Mouse (Mus musculus) hindbrain, embryonic 15.5 days (tissue): ENCODE measurements at regions not wholly inside any gene's neighbourhood (a gene's known extent, or its start where the extent isn't known, plus 50 kb on each side); places are given as distances from the start of the nearest gene placed in this dataset.

Experiments used
- ATAC-seq: fragments of 200-750 bp; cut with Nextera tagmentation; 2 replicates; pipeline ENCODE4 v1.8.0; 2017; ENCODE audit warnings: low read depth, moderate number of reproducible peaks, moderate TSS enrichment; ENCODE audit not compliant: low FRiP score
- H3K27ac ChIP-seq: fragments of 300-500 bp; sonication (generic); replicated peaks from 2 replicates; pipeline ENCODE4 v1.5.1; 2015; ENCODE audit warnings: mild to moderate bottlenecking, inconsistent platforms
- H3K27me3 ChIP-seq: fragments of 300-500 bp; sonication (generic); 2 replicates; pipeline ENCODE4 v1.6.1; 2015; ENCODE audit warnings: control low read depth, inconsistent platforms
- H3K36me3 ChIP-seq: fragments of 300-500 bp; sonication (generic); 2 replicates; pipeline ENCODE4 v1.6.1; 2015; ENCODE audit warnings: control low read depth, inconsistent platforms
- H3K4me1 ChIP-seq: fragments of 300-500 bp; sonication (generic); replicated peaks from 2 replicates; pipeline ENCODE4 v1.6.1; 2015; ENCODE audit warnings: control low read depth, inconsistent platforms
- H3K4me2 ChIP-seq: fragments of 300-500 bp; sonication (generic); 2 replicates; pipeline ENCODE4 v1.6.1; 2015; ENCODE audit warnings: moderate library complexity, mild to moderate bottlenecking, inconsistent platforms
- H3K4me3 ChIP-seq: fragments of 300-500 bp; sonication (generic); 2 replicates; pipeline ENCODE4 v1.5.1; 2015; ENCODE audit warnings: mild to moderate bottlenecking, inconsistent platforms
- H3K9ac ChIP-seq: fragments of 300-500 bp; sonication (generic); 2 replicates; pipeline ENCODE4 v1.6.1; 2015; ENCODE audit warnings: inconsistent platforms
- H3K9me3 ChIP-seq: fragments of 300-500 bp; sonication (generic); 2 replicates; pipeline ENCODE4 v1.6.1; 2016; ENCODE audit warnings: control low read depth, inconsistent platforms
- WGBS: fragments of 180-500 bp; shearing (Covaris S2); methylation state at CpG from one replicate; pipeline ENCODE4 v1.1.7; 2015; 5-methylcytosine and 5-hydroxymethylcytosine counted together

- H3K4me1 ChIP-seq, result peaks cover 6% of the 10 kb centered on the region; the same call in 1 of the 2 replicates
- no peak overlapping the region for H3K4me2 ChIP-seq
- WGBS, result 61% methylated on average over 4 of the region's 4 CpGs
- ATAC-seq, result 0 out of 2 replicates have a peak, but pooled peaks have one; percentile 57
- H3K9ac ChIP-seq, result no peak overlapping the region
- no peak overlapping the region for H3K4me3 ChIP-seq
- peaks cover 16% of the 10 kb centered on the region; the same call in 1 of the 2 replicates for H3K27me3 ChIP-seq
- no peaks in the 10 kb centered on the region for H3K9me3 ChIP-seq
- no peaks in the 10 kb centered on the region for H3K36me3 ChIP-seq
- H3K27ac ChIP-seq, result peak overlapping the region; percentile 45; the same call in 1 of the 2 replicates
Measured at GRCm38 (mm10) chrX:99539684-99540083, 68.6 kb upstream of the Pja1 start.

- peaks cover 6% of the 10 kb centered on the region; the same call in 1 of the 2 replicates for H3K4me1 ChIP-seq
- no peak for ATAC-seq
- peaks cover 14% of the 10 kb centered on the region; the same call in 1 of the 2 replicates for H3K27me3 ChIP-seq
- H3K4me3 ChIP-seq, result no peak overlapping the region
- no peaks in the 10 kb centered on the region for H3K36me3 ChIP-seq
- no peaks in the 10 kb centered on the region for H3K9me3 ChIP-seq
- no peak overlapping the region for H3K4me2 ChIP-seq
- H3K9ac ChIP-seq, result no peak overlapping the region
- 75% methylated on average over 4 of the region's 4 CpGs for WGBS
- H3K27ac ChIP-seq, result no peak overlapping the region
Measured at GRCm38 (mm10) chrX:99537814-99538213, 66.7 kb upstream of the Pja1 start.

DNA sequence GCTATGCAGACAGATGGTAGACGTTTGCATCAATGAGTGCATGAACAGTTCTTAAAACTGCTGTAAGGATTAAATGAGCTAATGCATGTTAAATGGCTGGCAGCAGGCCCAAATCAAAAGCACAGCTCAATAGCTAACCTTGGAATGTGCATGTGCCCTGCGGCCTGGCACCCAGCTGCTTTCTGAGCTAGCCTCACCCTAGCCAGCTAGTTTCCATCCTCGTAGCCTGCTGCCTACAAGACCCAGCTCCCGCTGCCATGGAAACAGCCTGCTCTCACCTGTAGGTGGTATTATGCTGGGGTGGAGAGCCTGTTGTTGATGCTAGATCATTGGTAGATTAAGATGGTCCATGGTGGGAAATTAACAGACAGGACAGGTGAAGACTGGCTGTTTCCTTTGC lies 63.8 kb upstream of the Pja1 start:
- Histone ChIP-seq H3K4me1 (peaks cover 6% of the 10 kb centered on the region; the same call in 1 of the 2 replicates), H3K4me3 (no peak overlapping the region), H3K36me3 (no peaks in the 10 kb centered on the region), H3K27me3 (peaks cover 14% of the 10 kb centered on the region; the same call in 1 of the 2 replicates), H3K27ac (no peak overlapping the region; the same call in 1 of the 2 replicates), H3K9ac (no peak overlapping the region), H3K9me3 (no peaks in the 10 kb centered on the region), H3K4me2 (no peak overlapping the region)
- WGBS, result 49% methylated on average over 4 of the region's 4 CpGs
- peak; percentile 49; the same call in 1 of the 2 replicates for ATAC-seq

- H3K27me3 ChIP-seq, result peaks cover 3% of the 10 kb centered on the region; the same call in 1 of the 2 replicates
- no peak for ATAC-seq
- 70% methylated on average over 3 of the region's 3 CpGs for WGBS
- H3K4me2 ChIP-seq, result no peak overlapping the region
- H3K9me3 ChIP-seq, result no peaks in the 10 kb centered on the region
- H3K9ac ChIP-seq, result no peak overlapping the region
- H3K36me3 ChIP-seq, result no peaks in the 10 kb centered on the region
- H3K4me3 ChIP-seq, result no peak overlapping the region
- H3K27ac ChIP-seq, result no peak overlapping the region
- peaks cover 6% of the 10 kb centered on the region; the same call in 1 of the 2 replicates for H3K4me1 ChIP-seq
Measured at GRCm38 (mm10) chrX:99531154-99531553, 60.1 kb upstream of the Pja1 start.

GRCm38 (mm10) chrX:99530511-99530910 lies 59.4 kb upstream of the Pja1 start:
- 63% methylated on average over 7 of the region's 7 CpGs for WGBS
- Histone ChIP-seq H3K27ac (no peak overlapping the region), H3K27me3 (peaks cover 4% of the 10 kb centered on the region; the same call in 1 of the 2 replicates), H3K9ac (no peak overlapping the region), H3K4me2 (no peak overlapping the region), H3K36me3 (no peaks in the 10 kb centered on the region), H3K4me1 (peaks cover 6% of the 10 kb centered on the region; the same call in 1 of the 2 replicates), H3K9me3 (no peaks in the 10 kb centered on the region), H3K4me3 (no peak overlapping the region)
- ATAC-seq, result no peak

DNA sequence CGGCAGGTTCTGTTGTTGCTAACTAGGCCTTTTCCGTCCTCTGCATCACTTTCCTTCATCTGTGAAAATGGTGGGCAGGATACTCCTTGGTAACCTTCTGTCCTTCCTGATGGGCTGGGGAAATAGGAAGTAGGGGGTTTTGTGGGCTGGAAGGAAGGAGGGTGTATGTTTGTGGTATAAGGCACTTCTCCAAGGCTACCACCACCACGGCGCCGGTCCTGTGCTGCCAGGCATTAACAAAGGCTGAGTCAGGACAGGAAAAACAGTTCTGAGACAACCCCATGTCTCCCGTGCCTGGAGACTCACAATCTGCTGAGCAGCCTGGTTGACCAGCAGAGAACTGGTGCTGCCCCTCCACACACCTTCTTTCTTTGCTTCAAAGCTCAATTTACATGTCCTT lies 52.2 kb upstream of the Pja1 start:
- H3K4me3 ChIP-seq, result no peak overlapping the region
- WGBS, result 24% methylated on average over 6 of the region's 6 CpGs

DNA sequence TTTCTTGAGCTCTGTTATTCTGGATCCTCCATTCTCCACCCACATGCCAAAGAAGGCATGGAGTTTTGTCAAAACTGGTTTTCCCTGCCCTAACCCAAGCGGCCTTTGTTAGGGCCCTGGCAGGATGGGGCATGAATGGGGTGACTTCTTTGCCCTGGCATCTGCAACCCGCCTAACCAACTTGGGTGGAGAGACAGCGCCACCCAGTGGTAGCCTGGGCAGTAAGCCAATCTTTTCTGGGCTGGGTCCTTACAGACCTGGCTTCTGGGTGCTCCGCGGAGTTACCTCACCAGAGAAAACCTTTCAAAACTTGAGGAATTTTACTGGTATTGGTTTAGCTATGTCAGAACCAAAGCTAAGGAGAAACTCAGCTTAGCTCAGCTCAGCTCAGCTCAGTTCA lies 51.8 kb upstream of the Pja1 start:
- Histone ChIP-seq H3K4me2 (no peak overlapping the region), H3K4me1 (no peaks in the 10 kb centered on the region), H3K9ac (no peak overlapping the region), H3K27me3 (peaks cover 15% of the 10 kb centered on the region; the same call in 1 of the 2 replicates), H3K36me3 (no peaks in the 10 kb centered on the region), H3K27ac (no peak overlapping the region), H3K4me3 (no peak overlapping the region), H3K9me3 (no peaks in the 10 kb centered on the region)
- ATAC-seq, result peak; percentile 71; the same call in 1 of the 2 replicates
- 18% methylated on average over 5 of the region's 5 CpGs for WGBS

More for the DNA sequence above, 52.2 kb upstream of the Pja1 start:
- Histone ChIP-seq H3K9me3 (no peaks in the 10 kb centered on the region), H3K4me1 (no peaks in the 10 kb centered on the region), H3K4me2 (no peak overlapping the region), H3K27me3 (peaks cover 15% of the 10 kb centered on the region; the same call in 1 of the 2 replicates), H3K27ac (no peak overlapping the region), H3K36me3 (no peaks in the 10 kb centered on the region), H3K9ac (no peak overlapping the region)
- no peak for ATAC-seq

DNA sequence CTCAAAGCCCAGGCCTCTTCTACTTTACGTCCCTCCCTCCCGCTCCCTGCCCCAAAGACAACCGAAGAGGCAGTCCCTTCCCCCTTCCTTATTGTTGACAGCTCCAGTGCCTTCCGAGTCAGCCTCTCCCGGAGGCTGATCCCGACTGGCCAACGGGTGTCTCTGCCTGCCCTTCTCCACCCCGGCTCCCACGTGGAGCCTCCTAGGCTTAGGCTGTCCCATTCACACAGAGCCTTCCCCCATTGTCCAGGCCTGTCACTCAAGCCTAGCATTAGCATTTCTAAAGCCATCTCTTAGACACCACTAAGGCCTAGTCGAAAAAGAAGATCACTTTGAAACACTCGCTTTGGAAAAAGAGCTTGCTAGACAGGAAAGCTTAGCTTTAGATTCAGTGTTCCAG lies 51.2 kb upstream of the Pja1 start:
- Histone ChIP-seq H3K9ac (no peak overlapping the region), H3K4me2 (no peak overlapping the region), H3K36me3 (no peaks in the 10 kb centered on the region), H3K27me3 (peaks cover 15% of the 10 kb centered on the region; the same call in 1 of the 2 replicates), H3K4me1 (no peaks in the 10 kb centered on the region), H3K9me3 (no peaks in the 10 kb centered on the region), H3K27ac (no peak overlapping the region), H3K4me3 (no peak overlapping the region)
- WGBS, result 23% methylated on average over 11 of the region's 11 CpGs
- peak; percentile 78 for ATAC-seq

DNA sequence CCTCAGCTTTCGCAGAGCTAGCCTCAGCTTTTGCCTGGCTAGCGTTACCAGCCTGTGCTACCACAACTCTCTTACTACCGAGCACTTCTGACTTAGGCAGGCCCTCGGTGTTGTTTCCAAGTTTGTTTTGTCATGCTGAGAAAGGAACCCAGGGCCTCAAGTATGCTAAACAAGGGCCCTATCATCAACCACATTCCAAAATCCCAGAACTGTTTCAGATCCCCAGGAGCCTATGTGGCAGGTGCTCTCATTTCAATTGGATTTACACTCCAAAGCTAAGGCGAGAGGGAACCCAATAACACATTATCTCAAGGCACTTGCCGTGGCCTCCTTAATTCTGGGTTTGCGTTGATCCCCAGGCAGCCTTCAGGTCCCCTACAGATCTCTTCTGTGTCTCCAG lies 50.8 kb upstream of the Pja1 start:
- WGBS, result 44% methylated on average over 7 of the region's 7 CpGs
- Histone ChIP-seq H3K9me3 (no peaks in the 10 kb centered on the region), H3K4me3 (no peak overlapping the region), H3K9ac (no peak overlapping the region), H3K27ac (no peak overlapping the region), H3K4me2 (no peak overlapping the region), H3K36me3 (no peaks in the 10 kb centered on the region), H3K4me1 (no peaks in the 10 kb centered on the region), H3K27me3 (peaks cover 15% of the 10 kb centered on the region; the same call in 1 of the 2 replicates)
- no peak for ATAC-seq
